Mouse (Mus musculus) heart, embryonic 14.5 days (tissue): ENCODE measurements at regions not wholly inside any gene's neighbourhood (a gene's known extent, or its start where the extent isn't known, plus 50 kb on each side); places are given as distances from the start of the nearest gene placed in this dataset.

Source experiments
- ATAC-seq: fragments of 200-750 bp; cut with Nextera tagmentation; 2 replicates; pipeline ENCODE4 v1.8.0; 2017; ENCODE audit warnings: low read depth, moderate TSS enrichment; ENCODE audit not compliant: insufficient number of reproducible peaks, insufficient read depth, low FRiP score
- H3K27ac ChIP-seq, 2 experiments: fragments of 200-500 bp in 1 of 2; fragments of 300-500 bp in 1 of 2; sonication (generic) in 1 of 2; replicated peaks in 1 of 2; 2 replicates each; pipeline ENCODE4 v1.5.1; 2012 to 2014; ENCODE audit warnings: low read depth in 2 of 2, low read length in 2 of 2, control low read depth in 1 of 2, mild to moderate bottlenecking in 1 of 2, mixed read lengths in 1 of 2; ENCODE audit not compliant: control insufficient read depth in 1 of 2, insufficient read depth in 1 of 2
- H3K27me3 ChIP-seq: fragments of 300-500 bp; sonication (generic); 2 replicates; pipeline ENCODE4 v1.6.1; 2014; ENCODE audit warnings: mild to moderate bottlenecking, low read length, control low read depth; ENCODE audit not compliant: control insufficient read depth, insufficient read depth
- H3K36me3 ChIP-seq: fragments of 300-500 bp; sonication (generic); 2 replicates; pipeline ENCODE4 v1.6.1; 2014; ENCODE audit warnings: mild to moderate bottlenecking, control low read depth, low read length, mixed read lengths; ENCODE audit not compliant: control insufficient read depth, insufficient read depth
- H3K4me1 ChIP-seq, 2 experiments: fragments of 200-500 bp in 1 of 2; fragments of 300-500 bp in 1 of 2; sonication (generic) in 1 of 2; 2 replicates each; pipeline ENCODE4 v1.6.1; 2012 to 2014; ENCODE audit warnings: low read length in 2 of 2, control low read depth in 1 of 2, mixed read lengths in 1 of 2; ENCODE audit not compliant: control insufficient read depth in 2 of 2, insufficient read depth in 2 of 2
- H3K4me2 ChIP-seq: fragments of 300-500 bp; sonication (generic); 2 replicates; pipeline ENCODE4 v1.6.1; 2014; ENCODE audit warnings: mild to moderate bottlenecking, low read length
- H3K4me3 ChIP-seq, 2 experiments: fragments of 200-500 bp in 1 of 2; fragments of 300-500 bp in 1 of 2; sonication (generic) in 1 of 2; 2 replicates each; pipeline ENCODE4 v1.5.1; 2012 to 2014; ENCODE audit warnings: low read length in 2 of 2, mild to moderate bottlenecking in 2 of 2, control low read depth in 1 of 2, low read depth in 1 of 2, moderate library complexity in 1 of 2; ENCODE audit not compliant: control insufficient read depth in 1 of 2, insufficient read depth in 1 of 2
- H3K9ac ChIP-seq: fragments of 300-500 bp; sonication (generic); 2 replicates; pipeline ENCODE4 v1.6.1; 2014; ENCODE audit warnings: mild to moderate bottlenecking, low read length
- H3K9me3 ChIP-seq: fragments of 300-500 bp; sonication (generic); 2 replicates; pipeline ENCODE4 v1.6.1; 2016; ENCODE audit warnings: low read length, control low read depth; ENCODE audit not compliant: control insufficient read depth
- WGBS: fragments of 180-500 bp; shearing (Covaris S2); extraction: QIAGEN DNeasy Blood & Tissue Kit; methylation state at CpG from one replicate; pipeline ENCODE4 v1.1.7; 2014; 5-methylcytosine and 5-hydroxymethylcytosine counted together

DNA sequence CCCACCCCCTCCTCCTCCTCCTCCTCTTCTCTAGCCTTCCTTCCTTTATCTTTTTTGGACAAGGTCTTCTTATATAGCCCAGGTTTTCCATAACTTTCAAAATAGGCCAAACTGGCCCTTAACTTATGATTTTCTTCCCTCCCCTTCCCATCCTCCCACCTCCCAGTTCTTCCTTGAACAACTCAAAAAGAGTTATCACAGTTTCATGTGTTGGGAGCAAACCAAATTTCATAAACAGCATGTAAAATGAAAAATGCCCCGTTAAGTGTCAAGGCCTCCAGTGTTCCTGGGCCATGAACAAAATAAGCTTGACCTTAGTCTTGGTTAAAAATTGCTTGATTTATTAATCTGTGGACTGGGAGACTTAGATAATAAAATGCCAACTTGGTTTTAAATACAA lies 132.4 kb downstream of the Dusp6 start:
- H3K9me3 ChIP-seq: peaks cover 9% of the 10 kb centered on the region; the same call in 1 of the 2 replicates
- H3K4me3 ChIP-seq: no peak overlapping the region
- no peak for ATAC-seq
- H3K9ac ChIP-seq: no peak overlapping the region
- no peaks in the 10 kb centered on the region for H3K36me3 ChIP-seq
- H3K4me1 ChIP-seq: peaks cover 2% of the 10 kb centered on the region in 2 experiments; a peak in 1 of 4 replicates
- 91% methylated on average over 1 of the region's 1 CpGs for whole genome bisulfite sequencing
- no peaks in the 10 kb centered on the region for H3K27me3 ChIP-seq
- H3K27ac ChIP-seq: no peak overlapping the region
- H3K4me2 ChIP-seq: no peak overlapping the region

DNA sequence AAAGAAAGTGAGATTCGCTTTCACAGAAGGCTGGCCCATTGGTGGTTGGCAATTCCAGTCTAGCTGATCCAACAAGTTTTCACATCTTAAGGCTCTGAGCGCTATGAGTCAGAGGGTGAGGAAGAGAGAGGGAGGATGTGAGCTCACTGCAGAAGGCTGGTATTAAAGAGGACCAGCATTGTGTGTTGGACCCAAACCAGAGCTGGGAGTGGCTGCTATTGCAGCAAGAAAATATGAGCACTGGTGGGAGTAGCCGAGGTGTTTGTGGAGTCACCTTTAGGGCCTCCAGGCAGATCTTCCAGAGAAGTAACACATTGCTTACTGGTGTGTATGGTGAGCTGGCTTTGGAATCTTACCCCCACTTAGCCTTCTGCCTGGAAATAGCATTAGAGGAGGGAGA lies 133.6 kb downstream of the Dusp6 start:
- Histone ChIP-seq H3K9me3 (peaks cover 9% of the 10 kb centered on the region; the same call in 1 of the 2 replicates), H3K4me3 (no peak overlapping the region), H3K27ac (no peak overlapping the region), H3K36me3 (no peaks in the 10 kb centered on the region), H3K4me1 (peaks cover 2% of the 10 kb centered on the region in 2 experiments; a peak in 1 of 4 replicates), H3K27me3 (no peaks in the 10 kb centered on the region), H3K4me2 (no peak overlapping the region), H3K9ac (no peak overlapping the region)
- no peak for ATAC-seq
- WGBS: 72% methylated on average over 3 of the region's 3 CpGs

DNA sequence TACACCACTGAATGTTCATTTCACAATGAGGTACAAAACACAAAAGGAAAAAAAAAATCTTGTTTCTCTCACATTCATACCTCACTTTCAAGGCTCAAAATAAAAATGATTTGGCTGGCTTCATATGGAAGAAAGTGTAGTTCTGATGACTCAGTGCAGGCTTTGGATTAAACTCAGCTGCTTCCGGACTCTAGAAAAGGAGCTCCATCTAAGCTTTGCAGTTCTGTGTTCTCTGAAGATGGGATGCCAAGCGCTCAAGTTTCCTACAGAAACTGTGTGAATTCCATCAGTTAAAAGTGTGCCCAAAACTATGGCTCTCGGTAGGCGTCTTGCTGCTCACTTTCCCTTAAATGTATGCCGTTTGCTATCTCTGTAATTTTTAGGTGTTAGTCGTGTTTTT lies 137.0 kb downstream of the Dusp6 start:
- H3K27me3 ChIP-seq: no peaks in the 10 kb centered on the region
- H3K4me3 ChIP-seq: no peak overlapping the region
- no peaks in the 10 kb centered on the region for H3K4me1 ChIP-seq
- peaks cover 9% of the 10 kb centered on the region; the same call in 1 of the 2 replicates for H3K9me3 ChIP-seq
- no peak overlapping the region for H3K9ac ChIP-seq
- H3K27ac ChIP-seq: no peak overlapping the region
- 84% methylated on average over 6 of the region's 6 CpGs for WGBS
- H3K4me2 ChIP-seq: no peak overlapping the region
- ATAC-seq: no peak
- no peaks in the 10 kb centered on the region for H3K36me3 ChIP-seq

DNA sequence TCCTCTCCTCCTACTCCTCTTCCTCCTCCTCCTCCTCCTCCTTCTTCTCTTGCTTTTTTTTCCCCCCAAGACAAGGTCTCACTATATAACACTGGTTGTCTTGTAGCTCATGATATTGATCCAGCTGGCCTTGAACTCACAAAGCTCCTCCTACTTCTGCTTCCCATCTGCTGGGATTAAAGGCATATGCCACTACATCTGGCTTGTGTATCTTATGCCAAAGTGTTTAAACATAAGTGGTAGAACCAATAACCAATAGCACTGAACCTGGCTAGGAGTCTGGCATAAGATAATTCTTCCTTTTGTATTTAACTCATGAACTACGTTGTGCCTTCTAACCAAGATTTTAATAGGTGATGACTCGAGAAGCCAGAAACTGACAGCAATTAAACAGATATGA lies 143.7 kb downstream of the Dusp6 start:
- no peaks in the 10 kb centered on the region for H3K27me3 ChIP-seq
- no peaks in the 10 kb centered on the region for H3K36me3 ChIP-seq
- no peak for ATAC-seq
- 88% methylated on average over 2 of the region's 2 CpGs for WGBS
- H3K9me3 ChIP-seq: peaks cover 4% of the 10 kb centered on the region
- no peak overlapping the region for H3K27ac ChIP-seq
- H3K9ac ChIP-seq: no peak overlapping the region
- no peak overlapping the region for H3K4me2 ChIP-seq
- no peak overlapping the region for H3K4me3 ChIP-seq
- H3K4me1 ChIP-seq: peaks cover 0 to 3% of the 10 kb centered on the region in 2 experiments; a peak in 1 of 4 replicates

DNA sequence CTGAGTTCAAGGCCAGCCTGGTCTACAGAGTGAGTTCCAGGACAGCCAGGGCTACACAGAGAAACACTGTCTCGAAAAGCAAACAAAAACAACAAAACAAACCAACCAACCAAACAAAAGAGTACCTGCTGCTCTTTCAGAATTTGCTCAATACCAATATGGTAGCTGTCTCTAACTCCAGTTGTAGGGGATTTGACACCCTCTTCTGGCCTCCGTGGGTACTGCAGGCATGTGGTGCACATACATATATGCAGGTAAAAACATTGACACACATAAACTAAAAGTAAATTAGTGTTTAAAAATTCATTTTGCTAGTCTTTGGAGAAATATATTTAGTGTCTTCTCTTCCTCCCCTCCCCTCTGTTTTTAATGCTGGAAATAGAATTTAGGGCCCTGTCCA lies 145.8 kb downstream of the Dusp6 start:
- peaks cover 4% of the 10 kb centered on the region for H3K9me3 ChIP-seq
- peaks cover 0 to 3% of the 10 kb centered on the region in 2 experiments; a peak in 1 of 4 replicates for H3K4me1 ChIP-seq
- no peak for ATAC-seq
- no peaks in the 10 kb centered on the region for H3K36me3 ChIP-seq
- H3K9ac ChIP-seq: no peak overlapping the region
- 85% methylated on average over 2 of the region's 2 CpGs for WGBS
- no peaks in the 10 kb centered on the region for H3K27me3 ChIP-seq
- H3K4me2 ChIP-seq: no peak overlapping the region
- no peak overlapping the region for H3K4me3 ChIP-seq
- H3K27ac ChIP-seq: peak overlapping the region in 1 of 2 experiments; percentile 73; a peak in 1 of 4 replicates

DNA sequence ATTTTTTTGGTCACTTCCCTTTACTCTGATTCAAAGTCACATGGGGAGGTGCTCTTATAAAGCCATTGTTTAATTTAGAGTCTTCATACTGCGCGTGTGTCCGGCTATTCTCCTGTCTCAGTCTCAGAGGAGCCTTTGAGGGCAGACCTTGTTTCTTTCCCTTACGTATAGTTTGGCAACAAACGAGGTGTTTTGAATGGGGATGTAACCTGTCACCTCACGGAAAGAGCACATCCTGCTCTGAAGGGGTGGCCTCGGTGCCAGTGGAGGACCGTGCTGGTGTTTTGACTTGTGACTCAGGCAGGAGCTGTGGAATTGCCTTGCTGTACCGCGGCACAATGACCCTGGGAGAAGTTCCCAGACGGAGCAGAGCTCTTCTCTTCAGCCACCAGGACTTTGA lies 146.7 kb downstream of the Dusp6 start:
- peaks cover 4% of the 10 kb centered on the region for H3K9me3 ChIP-seq
- no peak overlapping the region for H3K4me2 ChIP-seq
- H3K9ac ChIP-seq: no peak overlapping the region
- 64% methylated on average over 11 of the region's 11 CpGs for WGBS
- H3K27me3 ChIP-seq: no peaks in the 10 kb centered on the region
- no peak overlapping the region for H3K4me3 ChIP-seq
- peaks cover 0 to 3% of the 10 kb centered on the region in 2 experiments; a peak in 1 of 4 replicates for H3K4me1 ChIP-seq
- peak overlapping the region in 1 of 2 experiments; percentile 73; a peak in 3 of 4 replicates for H3K27ac ChIP-seq
- H3K36me3 ChIP-seq: no peaks in the 10 kb centered on the region
- ATAC-seq: peak; percentile 64; the same call in 1 of the 2 replicates

DNA sequence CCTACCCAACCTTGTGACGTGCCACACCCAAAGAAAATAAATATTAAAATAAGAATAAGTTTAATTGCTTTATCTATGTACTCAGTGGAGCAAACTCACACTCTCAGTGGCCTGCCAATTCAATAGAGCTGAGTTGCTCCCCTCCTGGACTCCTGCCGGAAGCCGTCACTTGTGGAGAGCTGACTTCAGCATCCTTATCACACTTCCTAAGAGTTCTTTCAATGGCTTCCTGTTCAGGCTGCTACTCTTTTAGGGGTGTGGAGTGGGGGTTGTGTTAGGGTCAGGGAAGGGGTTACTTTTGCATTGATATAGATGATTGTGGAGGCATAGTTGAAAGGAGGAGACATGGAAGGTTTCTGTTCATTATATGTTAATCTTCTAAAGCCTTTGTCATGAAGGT lies 147.7 kb downstream of the Dusp6 start:
- Histone ChIP-seq H3K36me3 (no peaks in the 10 kb centered on the region), H3K27ac (peak overlapping the region in 1 of 2 experiments; percentile 63; a peak in 2 of 4 replicates), H3K9ac (no peak overlapping the region), H3K4me2 (no peak overlapping the region), H3K4me3 (no peak overlapping the region), H3K9me3 (peaks cover 4% of the 10 kb centered on the region), H3K27me3 (no peaks in the 10 kb centered on the region), H3K4me1 (peaks cover 0 to 3% of the 10 kb centered on the region in 2 experiments; a peak in 1 of 4 replicates)
- ATAC-seq: peak; percentile 54
- 7% methylated on average over 3 of the region's 3 CpGs for WGBS

DNA sequence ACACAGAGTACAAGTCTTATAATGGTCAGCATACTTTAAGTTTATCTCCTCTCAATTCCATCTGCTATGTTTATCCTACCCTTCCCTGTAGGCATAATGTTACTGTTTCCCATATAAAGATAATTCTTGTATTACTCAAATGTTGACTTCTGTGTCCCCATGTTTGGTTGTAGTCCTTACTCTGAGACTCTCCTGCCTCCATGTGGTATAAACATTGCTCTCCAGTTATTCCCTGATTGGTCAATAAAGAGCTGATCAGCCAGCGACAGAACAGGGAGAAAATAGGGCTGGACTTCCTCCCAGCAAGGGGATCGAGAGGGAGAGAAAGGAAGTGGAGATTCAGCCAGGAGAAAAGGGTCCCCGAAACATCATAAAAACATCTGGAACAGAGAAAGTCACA lies 150.4 kb downstream of the Dusp6 start:
- Histone ChIP-seq H3K36me3 (no peaks in the 10 kb centered on the region), H3K27ac (no peak overlapping the region), H3K9me3 (peaks cover 4% of the 10 kb centered on the region), H3K4me3 (no peak overlapping the region), H3K27me3 (no peaks in the 10 kb centered on the region), H3K9ac (no peak overlapping the region), H3K4me1 (peaks cover 0 to 3% of the 10 kb centered on the region in 2 experiments; a peak in 1 of 4 replicates), H3K4me2 (no peak overlapping the region)
- ATAC-seq: no peak
- WGBS: 86% methylated on average over 3 of the region's 3 CpGs
